Comparison of ENCODE assay signal across 8 mouse cellular contexts in genomic region chr3:95314486-95315093, GRCm38 (mm10). TPM values are rescaled to one million over a fixed set of nuclear protein-coding genes. Genes with fewer than 3 reads are reported as not detected.
A peak's percentile ranks its signal among the peaks of the same experiment; 100 is the strongest.
DNase-seq lines count a peak whose midpoint lies in the region; ATAC-seq and TF ChIP-seq lines count a peak whose summit lies in the region.

Gene Cers2, plus strand, starts transcription at chr3:95314791.

- 3% methylated on average over 20 of the region's 27 CpGs for WGBS in kidney, embryonic 14.5 days
- 3% methylated on average over 27 of the region's 27 CpGs for WGBS in limb, embryonic 13.5 days
- WGBS in olfactory bulb, adult 2 months, result 4% methylated on average over 27 of the region's 27 CpGs

- intact Hi-C loops in heart, postnatal 14 days (cut with DNase I), result loop anchor here (2.0 to 5.0 kb wide), 2 partner anchors 32 to 78 kb away; partner anchors contain the start of gene Prune1

- no peaks in the 10 kb centered on the region for H3K9me3 ChIP-seq in kidney, embryonic 14.5 days (ENCODE audit: control insufficient read depth, low read length)
- no peaks in the 10 kb centered on the region for H3K9me3 ChIP-seq in G1E (replicated peaks)
- no peaks in the 10 kb centered on the region for H3K9me3 ChIP-seq in erythroblast, embryonic 14.5 days (ENCODE audit: control insufficient read depth, low read length)
- no peaks in the 10 kb centered on the region for H3K9me3 ChIP-seq in limb, embryonic 13.5 days

- no peaks in the 10 kb centered on the region for H3K27me3 ChIP-seq in kidney, embryonic 14.5 days (ENCODE audit: control insufficient read depth, insufficient read depth, low read length)
- H3K27me3 ChIP-seq in G1E (ENCODE audit: insufficient read depth, low read length), result no peaks in the 10 kb centered on the region
- no peaks in the 10 kb centered on the region for H3K27me3 ChIP-seq in erythroblast, embryonic 14.5 days (ENCODE audit: control insufficient read depth)
- no peaks in the 10 kb centered on the region for H3K27me3 ChIP-seq in limb, embryonic 13.5 days

- H3K9ac ChIP-seq in kidney, embryonic 14.5 days (ENCODE audit: low read depth, low read length), result peak within 1 kb of the TSS; percentile 98
- peak within 1 kb of the TSS; percentile 99 for H3K9ac ChIP-seq in limb, embryonic 13.5 days

- H3K4me1 ChIP-seq in kidney, embryonic 14.5 days (ENCODE audit: control insufficient read depth, insufficient read depth, low read length), result peaks cover 22% of the 10 kb centered on the region
- peaks cover 72% of the 10 kb centered on the region for H3K4me1 ChIP-seq in G1E (ENCODE audit: insufficient read depth, low read depth, low read length)
- peaks cover 85% of the 10 kb centered on the region for H3K4me1 ChIP-seq in erythroblast, embryonic 14.5 days (ENCODE audit: control insufficient read depth)
- peaks cover 33% of the 10 kb centered on the region for H3K4me1 ChIP-seq in limb, embryonic 13.5 days
- H3K4me1 ChIP-seq in olfactory bulb, adult 2 months (ENCODE audit: control insufficient read depth, insufficient read depth, low read length), result peaks cover 18% of the 10 kb centered on the region

- no peak for TF ChIP-seq CTCF in G1E (IDR thresholded peaks at IDR 0.05; ENCODE audit: low read depth, low read length)
- no peak for TF ChIP-seq CTCF in olfactory bulb, adult 2 months (IDR thresholded peaks at IDR 0.05; ENCODE audit: insufficient read depth, low read depth, low read length)

- H3K4me2 ChIP-seq in kidney, embryonic 14.5 days (replicated peaks; ENCODE audit: low read depth, low read length), result peak within 1 kb of the TSS; percentile 56
- H3K4me2 ChIP-seq in limb, embryonic 13.5 days (replicated peaks), result peak within 1 kb of the TSS; percentile 87

- H3K36me3 ChIP-seq in kidney, embryonic 14.5 days (ENCODE audit: control insufficient read depth, insufficient read depth, low read length), result 0 out of 2 replicates have a peak, but pooled peaks cover 6% of the 10 kb centered on the region
- H3K36me3 ChIP-seq in G1E (replicated peaks), result peaks cover 37% of the 10 kb centered on the region
- peaks cover 23% of the 10 kb centered on the region for H3K36me3 ChIP-seq in erythroblast, embryonic 14.5 days (ENCODE audit: control insufficient read depth)
- peaks cover 9% of the 10 kb centered on the region; the same call in 1 of the 2 replicates for H3K36me3 ChIP-seq in limb, embryonic 13.5 days

- ATAC-seq in kidney, embryonic 14.5 days (ENCODE audit: low FRiP score, low TSS enrichment), result peak; percentile 6; the same call in 1 of the 2 replicates
- ATAC-seq in G1E (ENCODE audit: extremely low read depth, insufficient number of reproducible peaks, low FRiP score, poor library complexity, severe bottlenecking), result no peak
- peak; percentile 17; the same call in 1 of the 2 replicates for ATAC-seq in limb, embryonic 13.5 days (ENCODE audit: low FRiP score, low read depth)

- no peak for DNase-seq in kidney, postnatal 14 days
- DNase-seq in G1E (ENCODE audit: low spot score), result no peak
- DNase-seq in heart, postnatal 14 days, result no peak
- no peak for DNase-seq in urinary bladder, postnatal 14 days (ENCODE audit: low spot score)

- peak within 1 kb of the TSS; percentile 95 for H3K27ac ChIP-seq in kidney, embryonic 14.5 days (ENCODE audit: low read depth, low read length)
- H3K27ac ChIP-seq in limb, embryonic 13.5 days, result peak within 1 kb of the TSS; percentile 94
- peak within 1 kb of the TSS; percentile 32 for H3K27ac ChIP-seq in olfactory bulb, adult 2 months (ENCODE audit: insufficient read depth, low read depth, low read length)

- no peak; the same call in 1 of the 2 replicates for TF ChIP-seq POLR2A in olfactory bulb, adult 2 months (IDR thresholded peaks at IDR 0.05; ENCODE audit: insufficient read depth, low read depth, low read length)

- peak within 1 kb of the TSS; percentile 91 for H3K4me3 ChIP-seq in kidney, embryonic 14.5 days (ENCODE audit: low read length)
- peak within 1 kb of the TSS; percentile 79 for H3K4me3 ChIP-seq in G1E (ENCODE audit: low read depth, low read length)
- H3K4me3 ChIP-seq in erythroblast, embryonic 14.5 days (replicated peaks), result peak within 1 kb of the TSS; percentile 92
- H3K4me3 ChIP-seq in limb, embryonic 13.5 days, result peak within 1 kb of the TSS; percentile 82
- H3K4me3 ChIP-seq in olfactory bulb, adult 2 months (ENCODE audit: insufficient read depth, low read depth, low read length), result peak within 1 kb of the TSS; percentile 84

RNA-seq across cellular contexts. Expression of gene Cers2, which starts in this region (rescaled TPM):
- 103 and 154 TPM in 2 replicates for polyA plus RNA-seq in kidney, embryonic 14.5 days (2014; fragmentation: Nextera tagmentation; extraction: Ambion mirVana)
- total RNA-seq in G1E (2014; fragmentation: Nextera tagmentation), result 284 and 285 TPM in 2 replicates
- total RNA-seq in G1E (2017), result 197 and 249 TPM in 2 replicates
- polyA plus RNA-seq in G1E (2012), result 459 and 654 TPM in 2 replicates
- 5.9 and 9.3 TPM in 2 replicates for polyA plus RNA-seq in erythroblast, embryonic 14.5 days (2012)
- 10 to 100 TPM; 47.4 to 47.6 TPM for total RNA-seq in heart, postnatal 14 days (2021)
- 181 and 184 TPM in 2 replicates for polyA plus RNA-seq in limb, embryonic 13.5 days (2015; fragmentation: Nextera tagmentation; extraction: Ambion mirVana)
- not detected in 2 replicates for polyA plus RNA-seq in olfactory bulb, adult 2 months (2012; ENCODE audit: insufficient read depth, insufficient read length, low replicate concordance, missing spikeins)

Comparison
In these comparisons a context has a peak if more than half of its experiments do, and no peak if none do; other contexts are left out.
1. RNA of gene Cers2 (total RNA-seq): 197 to 285 TPM in G1E; 47.4 to 47.6 TPM in heart, postnatal 14 days; every median in the first group is over 4 times any median in the second.
2. H3K27ac ChIP-seq: peak in every context shown above with its lines; median percentile 95 in kidney, embryonic 14.5 days; 94 in limb, embryonic 13.5 days; 32 in olfactory bulb, adult 2 months.
3. Peak in every context shown above with its lines, with median percentiles within 50 percentile points of each other: H3K4me3 ChIP-seq.